Mouse (Mus musculus): ENCODE measurements around the gene Msh2.
A peak's percentile ranks its signal among the peaks of the same experiment; 100 is the strongest.
"Not testable (repeated sequence)": the region's sequence is repeated elsewhere in the genome, so short reads cannot be mapped to it uniquely, and the experiment has no call there.

Gene Msh2

GRCm38 (mm10) chr17:87671890-87672660 is at the start of gene Msh2:
TSS of gene Msh2 (plus strand) at chr17:87672330.
- DNase-seq (ENCODE audit: low read depth, low spot score), result peak; percentile 100

DNA sequence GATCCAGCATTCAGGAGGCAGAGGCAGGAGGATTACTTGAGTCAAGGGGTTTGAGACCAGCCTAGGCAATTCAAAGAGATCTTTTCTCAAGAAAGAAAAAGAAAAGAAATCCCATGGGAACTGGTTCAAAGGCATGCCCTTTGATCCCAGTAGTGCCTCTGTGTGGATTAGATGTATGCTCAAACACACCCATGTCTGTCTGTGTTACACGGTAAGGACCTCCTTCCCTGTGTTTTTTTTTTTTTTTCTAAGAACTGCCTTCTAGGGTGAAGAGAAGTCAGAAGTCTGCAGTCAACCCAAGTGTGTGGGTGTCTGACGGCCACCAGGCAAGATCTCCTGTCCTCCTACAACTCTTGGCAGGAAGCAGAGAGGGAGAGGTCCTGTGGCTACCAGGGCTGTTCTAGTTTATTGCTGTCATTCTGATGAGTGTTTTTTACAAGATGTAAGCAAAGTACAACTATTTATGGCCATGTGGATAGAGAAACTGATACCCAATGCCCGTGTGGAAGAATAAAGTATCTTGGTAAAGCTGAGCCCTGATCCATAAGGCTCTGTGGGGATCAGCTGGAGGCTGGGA is 46.5 kb upstream of the Msh2 start:
- DNase-seq (ENCODE audit: low read depth, low spot score), result no peak

- DNase-seq (ENCODE audit: low read depth, low spot score), result no peak
These were observed 44.0 kb upstream of the Msh2 start for GRCm38 (mm10) chr17:87628144-87628543.

DNA sequence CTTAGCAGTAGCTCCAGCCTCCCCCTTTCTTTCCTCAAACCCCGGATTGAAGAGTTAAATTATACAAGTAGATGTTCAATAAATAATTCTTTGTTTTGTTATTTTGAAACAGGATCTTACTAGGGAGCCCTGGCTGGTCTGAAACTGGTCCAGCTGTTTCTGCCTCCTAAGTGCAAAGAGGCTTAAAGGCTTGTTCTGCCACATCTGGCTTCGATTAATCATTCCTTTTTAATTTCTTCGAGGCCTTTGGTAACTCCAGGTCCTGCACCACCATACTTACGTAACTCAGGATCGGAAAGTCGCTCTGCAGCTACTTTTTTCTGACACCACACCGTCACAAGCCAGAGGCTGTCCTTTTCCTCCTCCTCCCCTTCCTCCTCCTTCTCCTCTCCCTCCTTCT is 43.4 kb upstream of the Msh2 start:
- DNase-seq (ENCODE audit: low read depth, low spot score), result no peak

GRCm38 (mm10) chr17:87637056-87637389 is 35.1 kb upstream of the Msh2 start:
- DNase-seq (ENCODE audit: low read depth, low spot score), result no peak

GRCm38 (mm10) chr17:87639242-87639641 is 32.9 kb upstream of the Msh2 start:
- no peak for DNase-seq (ENCODE audit: low read depth, low spot score)

DNA sequence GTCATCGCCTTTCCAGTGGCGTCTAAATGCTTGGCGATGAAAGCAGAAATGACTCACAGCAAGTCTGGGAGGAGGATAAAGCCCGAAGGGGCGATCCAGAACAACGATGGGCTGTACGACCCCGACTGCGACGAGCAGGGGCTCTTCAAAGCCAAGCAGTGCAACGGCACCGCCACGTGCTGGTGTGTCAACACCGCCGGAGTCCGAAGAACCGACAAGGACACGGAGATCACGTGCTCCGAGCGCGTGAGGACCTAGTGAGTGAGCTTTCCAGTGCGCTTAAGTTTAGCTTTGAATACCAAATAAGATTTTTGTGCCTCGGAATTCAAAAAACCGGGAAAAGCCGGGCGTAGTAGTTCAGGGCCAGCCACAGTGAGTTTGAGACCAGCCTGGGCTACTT is 31.9 kb upstream of the Msh2 start:
- DNase-seq (ENCODE audit: low read depth, low spot score), result no peak

DNA sequence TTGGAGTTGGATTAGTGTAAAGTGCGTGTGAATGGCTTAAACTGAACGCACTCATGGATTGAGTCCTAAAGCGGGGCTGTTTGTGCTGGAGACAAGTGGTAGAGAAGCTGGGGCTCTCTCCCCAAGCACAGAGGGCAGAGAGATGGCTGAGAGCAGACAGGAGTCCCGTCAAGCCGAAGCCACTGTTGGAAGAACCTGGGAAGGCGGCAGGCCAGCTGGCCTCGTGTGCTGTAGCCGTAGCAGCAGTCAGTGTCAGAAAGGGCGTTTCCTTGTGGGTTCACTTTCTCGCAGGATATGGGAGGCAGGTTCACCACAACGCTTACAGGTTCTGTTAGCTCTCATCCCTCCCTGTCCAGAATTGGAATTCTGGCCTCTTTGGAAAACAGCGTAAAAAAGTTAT is 31.1 kb upstream of the Msh2 start:
- no peak for DNase-seq (ENCODE audit: low read depth, low spot score)

DNA sequence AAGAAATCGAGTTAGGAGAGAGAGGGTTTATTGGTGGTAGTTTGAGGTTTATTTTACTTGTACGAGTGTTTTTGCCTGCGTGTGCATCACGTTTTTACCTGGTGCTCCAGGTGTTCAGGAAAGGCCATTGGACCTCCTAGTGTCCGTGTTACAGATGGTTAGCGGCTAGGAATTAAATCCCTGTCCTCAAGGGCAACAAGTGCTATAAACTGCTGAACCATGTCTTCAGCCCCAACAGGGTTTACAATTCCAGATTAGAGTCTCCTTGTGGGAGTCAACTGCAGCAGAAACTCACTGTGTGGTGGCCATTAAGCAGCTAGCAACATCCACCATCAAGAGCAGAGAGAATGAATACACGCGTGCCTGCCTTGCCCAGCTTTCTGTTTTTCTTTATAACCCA is 29.4 kb upstream of the Msh2 start:
- no peak for DNase-seq (ENCODE audit: low read depth, low spot score)

- not testable (repeated sequence) for DNase-seq (ENCODE audit: low read depth, low spot score)
These were observed 16.5 kb upstream of the Msh2 start for GRCm38 (mm10) chr17:87655616-87656015.

- not testable (repeated sequence) for DNase-seq (ENCODE audit: low read depth, low spot score)
These were observed 10.1 kb upstream of the Msh2 start for GRCm38 (mm10) chr17:87661958-87662573.

DNA sequence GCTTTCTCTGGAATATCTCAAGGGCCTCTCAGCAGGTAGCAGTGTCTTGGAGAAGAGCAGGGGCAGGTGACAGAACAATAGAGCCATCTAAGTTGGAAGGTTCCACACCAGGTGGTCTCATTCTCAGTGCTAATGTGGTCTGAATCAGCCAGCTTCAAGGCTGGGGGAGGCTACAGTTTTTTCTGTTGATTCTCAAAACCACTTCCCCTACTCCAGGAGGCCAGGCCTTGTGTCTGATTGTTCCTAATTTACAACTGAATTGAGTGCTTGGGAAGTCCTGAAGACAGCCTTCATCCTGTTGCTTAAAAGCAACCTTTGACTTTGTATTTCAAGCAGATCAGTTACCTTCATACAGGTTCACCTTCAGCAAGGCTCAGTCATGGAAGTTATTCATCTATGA is 7.9 kb upstream of the Msh2 start:
- DNase-seq (ENCODE audit: low read depth, low spot score), result no peak

- DNase-seq (ENCODE audit: low read depth, low spot score), result peak; percentile 53
These were observed 6.9 kb upstream of the Msh2 start for GRCm38 (mm10) chr17:87665066-87665822.

DNA sequence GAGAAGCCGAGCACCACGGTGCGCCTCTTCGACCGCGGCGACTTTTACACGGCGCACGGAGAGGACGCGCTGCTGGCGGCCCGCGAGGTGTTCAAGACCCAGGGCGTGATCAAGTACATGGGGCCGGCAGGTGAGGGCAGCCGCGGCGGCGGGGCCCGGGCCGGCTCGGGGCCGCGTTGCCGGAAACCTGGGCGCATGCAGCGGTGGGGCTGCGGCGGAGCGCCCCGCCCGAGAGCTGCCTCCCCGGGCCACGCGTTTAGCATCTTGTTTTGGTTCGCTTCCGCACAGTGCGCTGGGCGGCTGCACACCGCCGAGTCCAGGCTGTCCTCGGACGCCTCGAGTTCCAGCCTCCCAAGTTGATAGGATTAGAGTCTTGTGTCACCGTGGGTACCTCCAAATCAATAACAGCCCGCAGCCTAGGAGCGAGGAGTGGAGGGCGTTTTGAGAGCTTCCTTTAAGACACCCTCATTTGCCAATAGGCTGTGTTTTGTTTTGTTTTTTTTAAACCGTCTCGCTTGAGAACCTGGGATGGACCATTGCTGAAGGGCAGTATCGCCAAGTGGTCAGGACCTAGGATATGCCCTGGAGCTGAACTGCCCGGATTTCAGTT is 652 bp downstream of the Msh2 start:
- DNase-seq (ENCODE audit: low read depth, low spot score), result peak; percentile 30

- DNase-seq (ENCODE audit: low read depth, low spot score), result not testable (repeated sequence)
These were observed 4.9 kb downstream of the Msh2 start for GRCm38 (mm10) chr17:87676916-87677474.

DNA sequence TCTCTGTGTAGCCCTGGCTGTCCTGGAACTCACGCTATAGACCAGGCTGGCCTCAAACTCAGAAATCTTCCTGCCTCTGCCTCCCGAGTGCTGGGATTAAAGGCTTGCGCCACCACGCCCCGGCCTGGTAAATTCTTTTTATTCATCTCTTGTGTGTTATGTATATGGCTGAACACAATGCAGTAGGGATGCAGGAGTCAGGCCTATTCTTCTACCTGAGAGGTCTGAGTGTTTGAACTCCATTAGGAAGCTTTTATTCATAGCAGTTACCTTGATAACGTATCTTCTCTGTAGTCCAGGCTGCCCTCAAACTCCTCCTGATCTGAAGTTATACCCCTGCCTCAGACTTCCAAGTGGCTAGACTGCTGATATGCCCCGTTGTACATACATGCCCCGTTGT is 5.5 kb downstream of the Msh2 start:
- no peak for DNase-seq (ENCODE audit: low read depth, low spot score)

DNA sequence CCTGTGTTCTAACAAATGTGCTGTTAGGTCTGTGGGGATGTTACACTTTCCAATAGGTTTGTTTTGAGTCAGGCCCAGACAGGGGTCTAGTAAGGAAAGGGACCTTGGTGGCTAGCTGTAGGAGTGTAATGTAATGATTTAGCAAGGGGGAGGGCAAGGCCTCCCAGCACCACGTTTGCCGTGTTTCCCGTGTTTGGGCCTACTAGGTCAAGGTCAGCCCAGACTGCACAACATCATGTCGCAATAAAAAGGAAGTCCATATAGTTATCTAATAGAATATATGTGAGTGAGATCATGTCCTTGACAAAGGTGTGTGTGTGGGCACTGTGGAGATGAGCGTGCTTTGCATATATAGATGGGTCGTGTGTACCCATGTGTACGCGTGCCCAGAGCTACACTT is 17.1 kb downstream of the Msh2 start:
- DNase-seq (ENCODE audit: low read depth, low spot score), result no peak

GRCm38 (mm10) chr17:87691958-87692357 is 19.8 kb downstream of the Msh2 start:
- peak; percentile 58 for DNase-seq (ENCODE audit: low read depth, low spot score)

- no peak for DNase-seq (ENCODE audit: low read depth, low spot score)
These were observed 23.8 kb downstream of the Msh2 start for GRCm38 (mm10) chr17:87695874-87696465.

DNA sequence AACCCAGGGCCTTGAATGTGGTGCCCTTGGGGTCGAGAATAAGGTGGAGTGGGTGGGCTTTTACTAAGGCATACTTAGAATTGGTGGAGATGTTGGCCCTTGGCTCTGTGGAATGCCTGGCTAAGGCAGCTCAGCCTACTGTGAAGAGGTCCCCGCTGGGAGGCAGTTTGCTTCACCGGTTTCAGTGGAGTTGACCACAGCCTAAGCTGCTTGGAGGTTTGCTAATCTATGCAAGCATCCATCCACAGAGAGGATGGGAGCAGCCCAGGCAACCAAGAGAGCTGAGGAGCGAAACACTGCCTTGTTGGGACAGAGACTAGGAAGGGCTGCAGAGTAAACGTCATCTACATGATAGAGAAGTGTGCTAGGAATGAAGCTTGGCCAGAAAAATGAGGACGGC is 24.7 kb downstream of the Msh2 start:
- DNase-seq (ENCODE audit: low read depth, low spot score), result no peak

All from mesoderm, embryonic 11.5 days (tissue).